Mouse (Mus musculus) adrenal gland, adult (tissue): ENCODE measurements at regions not wholly inside any gene's neighbourhood (a gene's known extent, or its start where the extent isn't known, plus 50 kb on each side); places are given as distances from the start of the nearest gene placed in this dataset.

Experiments
- DNase-seq, 2 experiments: peaks; one replicate each; pipeline ENCODE4 v3.0.0; 2022 to 2023; ENCODE audit warnings: low spot score in 1 of 2; ENCODE audit not compliant: inconsistent age in 2 of 2

- DNase-seq: no peak
Measured at GRCm38 (mm10) chr4:55475409-55475808, 56.9 kb downstream of the Klf4 start.

- DNase-seq: no peak
Measured at GRCm38 (mm10) chr4:55474044-55474788, 58.0 kb downstream of the Klf4 start.

- DNase-seq: no peak
Measured at GRCm38 (mm10) chr4:55472649-55473048, 59.6 kb downstream of the Klf4 start.

- peak; percentile 10 to 71 for DNase-seq
Measured at GRCm38 (mm10) chr4:55470779-55471663, 61.2 kb downstream of the Klf4 start.

GRCm38 (mm10) chr4:55464192-55464591, 68.1 kb downstream of the Klf4 start:
- DNase-seq: no peak

GRCm38 (mm10) chr4:55461927-55462326, 70.3 kb downstream of the Klf4 start:
- DNase-seq: peak in 1 of 2 experiments; percentile 38

- DNase-seq: no peak
Measured at GRCm38 (mm10) chr4:55453902-55454301, 78.4 kb downstream of the Klf4 start.

GRCm38 (mm10) chr4:55452546-55452945, 79.7 kb downstream of the Klf4 start:
- no peak for DNase-seq

- DNase-seq: peak in 1 of 2 experiments; percentile 38
Measured at GRCm38 (mm10) chr4:55451711-55452110, 80.6 kb downstream of the Klf4 start.

GRCm38 (mm10) chr4:55451026-55451425, 81.2 kb downstream of the Klf4 start:
- peak; percentile 8 to 49 for DNase-seq

- DNase-seq: no peak
Measured at GRCm38 (mm10) chr4:55443489-55443888, 88.8 kb downstream of the Klf4 start.

- DNase-seq: no peak
Measured at GRCm38 (mm10) chr4:55442098-55442497, 90.2 kb downstream of the Klf4 start.
